In genomic region chr9:94738555-94739427, GRCm38 (mm10) we compare ENCODE assay signal across 8 mouse cellular contexts.
A peak's percentile ranks its signal among the peaks of the same experiment; 100 is the strongest.
DNase-seq lines count a peak whose midpoint lies in the region; TF ChIP-seq lines count a peak whose summit lies in the region.

No protein-coding gene starts in this region.

- TF ChIP-seq POLR2A in cerebellum, adult 2 months (IDR thresholded peaks at IDR 0.05; ENCODE audit: borderline replicate concordance, insufficient read depth, low read length), result no peak

- H3K36me3 ChIP-seq in limb, embryonic 10.5 days, result no peaks in the 10 kb centered on the region

- H3K4me3 ChIP-seq in cerebellum, adult 2 months (replicated peaks; ENCODE audit: insufficient read depth, low read depth, low read length), result no peak overlapping the region
- no peak overlapping the region for H3K4me3 ChIP-seq in limb, embryonic 10.5 days

- H3K27me3 ChIP-seq in cerebellum, adult 2 months (ENCODE audit: control insufficient read depth, insufficient read depth, low read length), result no peaks in the 10 kb centered on the region
- H3K27me3 ChIP-seq in limb, embryonic 10.5 days (ENCODE audit: low read depth, poor library complexity, severe bottlenecking), result no peaks in the 10 kb centered on the region

- H3K27ac ChIP-seq in cerebellum, adult 2 months (ENCODE audit: insufficient read depth, low read length), result no peak overlapping the region
- H3K27ac ChIP-seq in limb, embryonic 10.5 days, result no peak overlapping the region

- DNase-seq in 416B (ENCODE audit: low read depth), result peak; percentile 79
- DNase-seq in MEL-GATA-1-ER (ENCODE audit: extremely low read depth, low read depth), result peak; percentile 34
- DNase-seq in cerebellum, adult 2 months, result peak; percentile 67 to 71
- peak; percentile 79 for DNase-seq in forelimb bud, embryonic 11.5 days (ENCODE audit: low read depth, low spot score)
- DNase-seq in kidney, adult 9 months, result peak; percentile 48
- peak; percentile 65 for DNase-seq in limb, embryonic 10.5 days (ENCODE audit: low spot score)
- peak; percentile 24 to 43 for DNase-seq in natural killer cell, adult 2 months (ENCODE audit: low spot score in 2 of 2)
- peak; percentile 82 for DNase-seq in testis, postnatal 10 days (ENCODE audit: low spot score)

- H3K4me1 ChIP-seq in cerebellum, adult 2 months (ENCODE audit: control insufficient read depth, insufficient read depth, low read length), result no peaks in the 10 kb centered on the region
- no peaks in the 10 kb centered on the region for H3K4me1 ChIP-seq in limb, embryonic 10.5 days

- TF ChIP-seq CTCF in cerebellum, adult 2 months (IDR thresholded peaks at IDR 0.05; ENCODE audit: borderline replicate concordance, insufficient read depth, low read depth, low read length), result peak; percentile 22; the same call in 1 of the 2 replicates

- no peaks in the 10 kb centered on the region for H3K9me3 ChIP-seq in limb, embryonic 10.5 days (replicated peaks)

- 44% methylated on average over 6 of the region's 6 CpGs for WGBS in cerebellum, adult 2 months
- WGBS in limb, embryonic 10.5 days, result 49% methylated on average over 6 of the region's 6 CpGs
